Mouse (Mus musculus): Measurements from ENCODE around the gene Lamc2.

The Lamc2 gene

GRCm38 (mm10) chr1:153192945-153193344 lies 6.7 kb upstream of the Lamc2 start:
- TF ChIP-seq GATA4 (IDR thresholded peaks at IDR 0.05; ENCODE audit: insufficient replicate concordance, low read length) = no peak

DNA sequence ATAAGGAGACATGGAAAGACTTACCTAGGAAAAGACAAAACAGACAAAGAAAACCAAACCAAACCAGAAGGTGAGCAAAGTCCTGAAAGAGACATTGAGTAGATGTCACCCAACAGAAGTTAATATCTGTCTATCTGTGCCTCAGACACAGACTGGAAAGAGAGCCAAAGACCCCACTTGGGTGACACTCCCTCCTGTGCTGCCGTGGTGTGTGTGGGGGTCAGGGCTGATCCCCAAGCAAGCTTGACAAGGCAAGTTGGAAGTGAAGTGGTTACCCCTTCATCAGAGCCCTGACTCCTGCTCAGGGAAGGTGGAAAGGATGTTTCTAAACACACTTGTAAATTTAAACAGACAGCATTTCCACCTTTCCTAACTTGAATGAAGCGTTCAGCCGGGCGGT lies 6.1 kb upstream of the Lamc2 start:
- no peak for TF ChIP-seq GATA4 (IDR thresholded peaks at IDR 0.05; ENCODE audit: insufficient replicate concordance, low read length)

DNA sequence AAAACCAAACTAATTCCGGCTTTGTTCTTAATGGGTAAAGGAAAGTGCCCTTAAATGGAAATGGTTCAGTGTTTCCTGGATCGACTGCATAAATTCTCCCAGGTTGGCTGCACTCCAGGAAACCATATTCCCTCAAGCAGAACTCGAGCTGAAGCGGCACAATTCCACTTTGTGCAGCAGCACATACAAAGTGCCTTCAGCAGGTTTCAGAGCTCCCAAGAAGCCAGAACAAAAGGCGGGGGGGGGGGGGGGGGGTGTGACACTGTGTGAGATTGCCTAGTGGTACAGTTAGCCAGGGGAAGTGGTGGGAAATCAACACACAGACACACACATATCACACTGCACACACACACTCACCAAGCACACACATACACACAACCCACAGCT lies 5.7 kb upstream of the Lamc2 start:
- no peak for TF ChIP-seq GATA4 (IDR thresholded peaks at IDR 0.05; ENCODE audit: insufficient replicate concordance, low read length)

DNA sequence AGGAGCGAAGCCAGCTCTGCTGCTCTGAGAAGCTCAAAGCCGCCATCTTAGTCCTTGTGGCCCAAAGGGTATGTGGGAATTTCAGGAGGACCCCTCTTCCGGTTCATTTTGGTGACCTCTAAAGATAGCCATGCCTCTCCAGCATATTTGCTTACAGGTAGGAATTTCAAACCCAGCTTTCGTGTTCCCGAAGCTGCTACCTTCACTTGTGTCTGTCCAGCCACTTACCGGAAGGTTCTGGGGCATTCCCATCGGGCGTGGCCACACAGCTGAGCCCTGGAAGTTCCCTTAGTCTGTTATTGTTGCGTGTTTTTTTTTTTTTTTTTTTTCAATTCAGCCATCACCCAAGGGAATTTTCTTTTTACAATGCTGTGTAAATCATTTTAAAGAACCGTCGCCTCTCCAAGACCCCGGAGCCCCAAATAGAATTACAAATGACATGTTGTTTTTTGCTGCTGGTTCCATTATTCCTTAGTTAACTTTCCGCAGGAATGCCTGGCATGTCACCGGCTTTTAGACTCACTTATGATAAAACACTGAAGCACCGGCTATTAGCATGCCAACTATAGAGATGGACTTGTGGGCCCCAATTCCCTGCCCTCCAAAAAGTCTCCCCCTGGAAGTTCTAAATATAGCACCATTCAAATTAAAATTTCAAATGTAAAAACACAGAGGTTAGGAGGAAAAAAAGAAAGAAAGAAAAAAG lies 5.1 kb upstream of the Lamc2 start:
- TF ChIP-seq GATA4 (IDR thresholded peaks at IDR 0.05; ENCODE audit: insufficient replicate concordance, low read length) = no peak

DNA sequence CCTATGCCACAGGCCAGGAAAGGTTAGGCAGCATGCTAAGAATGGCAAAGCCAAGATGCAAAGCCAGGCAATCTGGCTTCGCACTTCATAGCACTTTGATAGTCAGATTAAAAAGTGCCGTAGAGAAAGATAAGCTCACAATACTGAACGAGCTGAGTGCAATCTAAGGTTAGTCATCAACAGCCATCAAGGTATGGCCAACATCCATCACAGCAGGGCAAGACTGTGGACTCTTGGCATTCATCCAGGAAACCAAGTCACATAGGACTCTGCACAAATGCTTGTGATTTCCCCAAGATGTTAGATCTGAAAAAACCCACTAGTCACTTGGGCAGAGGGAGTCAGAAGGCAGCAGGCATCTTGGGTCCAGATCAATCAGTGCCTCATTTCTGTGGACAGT lies 1.8 kb upstream of the Lamc2 start:
- TF ChIP-seq GATA4 (IDR thresholded peaks at IDR 0.05; ENCODE audit: insufficient replicate concordance, low read length) = no peak

GRCm38 (mm10) chr1:153180586-153181289 lies 5.5 kb downstream of the Lamc2 start:
- no peak for TF ChIP-seq GATA4 (IDR thresholded peaks at IDR 0.05; ENCODE audit: insufficient replicate concordance, low read length)

- TF ChIP-seq GATA4 (IDR thresholded peaks at IDR 0.05; ENCODE audit: insufficient replicate concordance, low read length) = no peak
Measured at GRCm38 (mm10) chr1:153180160-153180559, 6.1 kb downstream of the Lamc2 start.

DNA sequence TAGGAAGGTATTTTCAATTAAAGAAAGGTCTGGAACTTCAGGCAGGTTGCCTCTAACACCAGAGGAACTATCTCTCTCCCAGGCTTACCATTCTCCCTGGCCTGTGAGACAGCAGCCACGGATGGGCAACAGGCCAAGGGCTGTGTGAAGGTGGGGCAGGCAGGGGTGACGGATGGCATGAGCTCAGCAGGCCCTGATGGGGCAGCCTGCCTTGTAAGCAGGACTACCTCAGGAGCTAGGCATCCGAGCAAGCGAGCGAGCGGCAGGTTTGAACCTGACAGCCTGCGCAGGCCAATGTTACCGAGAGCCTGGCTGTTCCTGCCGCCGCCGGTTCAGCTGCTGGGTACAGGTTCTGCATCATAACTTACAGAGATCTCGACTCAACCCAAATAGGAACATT lies 11.4 kb downstream of the Lamc2 start:
- no peak for TF ChIP-seq GATA4 (IDR thresholded peaks at IDR 0.05; ENCODE audit: insufficient replicate concordance, low read length)

DNA sequence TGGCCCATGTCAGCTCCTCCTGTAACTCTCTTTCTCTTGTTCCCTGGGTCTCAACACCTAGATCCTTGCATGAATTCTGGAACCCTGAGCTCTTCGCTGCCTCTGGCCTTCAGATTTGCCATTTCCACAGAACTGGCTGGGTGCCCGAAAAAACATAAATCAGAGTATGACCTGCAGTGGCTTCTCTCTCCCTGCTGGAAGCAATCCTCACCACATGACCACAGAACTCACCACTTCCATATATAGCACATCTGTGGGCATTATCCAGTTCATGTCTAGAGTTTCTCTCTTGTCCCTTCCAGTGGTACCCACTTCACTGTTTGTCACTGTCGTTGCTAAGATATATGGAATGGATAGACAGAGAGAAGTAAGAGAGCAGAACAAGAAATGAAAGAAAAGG lies 13.0 kb downstream of the Lamc2 start:
- no peak for TF ChIP-seq GATA4 (IDR thresholded peaks at IDR 0.05; ENCODE audit: insufficient replicate concordance, low read length)

- TF ChIP-seq GATA4 (IDR thresholded peaks at IDR 0.05; ENCODE audit: insufficient replicate concordance, low read length) = no peak
Measured at GRCm38 (mm10) chr1:153172291-153172731, 13.9 kb downstream of the Lamc2 start.

GRCm38 (mm10) chr1:153171011-153171410 lies 15.2 kb downstream of the Lamc2 start:
- TF ChIP-seq GATA4 (IDR thresholded peaks at IDR 0.05; ENCODE audit: insufficient replicate concordance, low read length) = no peak

DNA sequence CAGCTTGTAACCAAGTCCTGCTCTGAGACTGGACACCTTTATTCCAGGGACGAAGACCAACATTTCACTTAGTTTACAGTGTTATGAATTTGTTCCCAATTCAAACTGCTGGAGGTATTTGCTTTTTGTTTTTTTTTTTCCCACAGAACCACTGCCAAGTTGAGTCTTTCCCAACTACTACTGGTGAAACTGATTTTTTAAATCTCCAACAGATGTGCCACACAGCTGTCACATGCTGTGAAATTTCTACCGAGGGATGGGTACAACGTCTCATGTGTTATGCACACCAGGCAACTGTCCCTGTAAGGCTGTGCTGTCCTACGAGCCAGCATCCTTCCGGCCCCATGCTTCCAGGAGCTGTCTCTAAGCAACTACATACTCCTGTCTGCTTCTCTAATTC lies 18.0 kb downstream of the Lamc2 start:
- no peak for TF ChIP-seq GATA4 (IDR thresholded peaks at IDR 0.05; ENCODE audit: insufficient replicate concordance, low read length)

DNA sequence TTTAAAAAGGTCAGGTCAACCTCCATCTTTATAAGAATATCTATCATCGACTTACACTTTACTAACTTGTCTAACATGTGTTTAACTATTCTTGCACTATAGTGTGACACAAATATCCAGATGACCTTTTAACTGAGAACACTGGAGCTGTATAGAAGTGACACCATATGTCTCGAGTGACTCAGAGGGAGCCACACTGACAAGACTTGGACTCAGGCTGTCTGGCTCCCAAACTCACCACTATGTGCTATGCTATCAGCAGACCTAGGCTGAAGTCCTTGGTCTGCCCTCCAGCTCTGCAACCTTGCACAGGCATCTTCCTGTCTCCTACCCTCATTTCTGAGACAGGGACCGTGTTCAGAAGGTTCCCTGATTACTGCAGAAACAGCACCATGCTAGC lies 22.4 kb downstream of the Lamc2 start:
- TF ChIP-seq GATA4 (IDR thresholded peaks at IDR 0.05; ENCODE audit: insufficient replicate concordance, low read length) = no peak

DNA sequence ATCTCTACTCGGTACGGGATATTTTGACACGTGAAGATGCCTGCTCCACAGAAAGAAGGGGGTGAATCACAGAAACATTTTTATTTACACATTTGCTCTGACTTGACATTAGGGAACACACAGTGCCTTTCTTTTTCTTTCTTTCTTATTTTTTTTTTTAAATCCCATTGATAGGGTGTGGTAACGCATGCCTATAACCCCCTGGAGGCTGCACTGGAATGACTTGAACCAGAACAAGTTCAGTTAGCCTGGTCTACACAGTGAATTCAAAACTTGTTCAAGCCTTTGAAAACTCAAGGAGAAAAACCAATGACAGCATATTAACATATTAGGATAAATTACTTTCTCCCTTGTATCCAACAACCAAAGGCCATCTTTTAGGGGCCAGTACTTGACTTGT lies 27.1 kb downstream of the Lamc2 start:
- no peak for TF ChIP-seq GATA4 (IDR thresholded peaks at IDR 0.05; ENCODE audit: insufficient replicate concordance, low read length)

- TF ChIP-seq GATA4 (IDR thresholded peaks at IDR 0.05; ENCODE audit: insufficient replicate concordance, low read length) = no peak
Measured at GRCm38 (mm10) chr1:153157021-153157623, 29.1 kb downstream of the Lamc2 start.

- TF ChIP-seq GATA4 (IDR thresholded peaks at IDR 0.05; ENCODE audit: insufficient replicate concordance, low read length) = no peak
Measured at GRCm38 (mm10) chr1:153155364-153155763, 30.9 kb downstream of the Lamc2 start.

All from liver, adult (tissue).